Mouse (Mus musculus) liver, embryonic 14.5 days (tissue): ENCODE measurements around the gene Slc25a23. TPM values are rescaled to one million over a fixed set of nuclear protein-coding genes. Genes with fewer than 3 reads are reported as not detected.
A peak's percentile ranks its signal among the peaks of the same experiment; 100 is the strongest.

Experiments used
- ATAC-seq: fragments of 200-750 bp; cut with Nextera tagmentation; 2 replicates; pipeline ENCODE4 v1.8.0; 2017; ENCODE audit warnings: moderate number of reproducible peaks, mild to moderate bottlenecking, moderate library complexity; ENCODE audit not compliant: insufficient read depth
- DNase-seq, 3 experiments: peaks; one replicate each; pipeline ENCODE4 v3.0.0-alpha.2; 2012 to 2013; ENCODE audit warnings: low read depth in 3 of 3, low spot score in 3 of 3
- H3K27ac ChIP-seq: fragments of 300-500 bp; sonication (generic); 2 replicates; pipeline ENCODE4 v1.5.1; 2014; ENCODE audit warnings: moderate library complexity, mild to moderate bottlenecking, control low read depth, inconsistent platforms
- H3K27me3 ChIP-seq: fragments of 300-500 bp; sonication (generic); 2 replicates; pipeline ENCODE4 v1.6.1; 2014; ENCODE audit warnings: mild to moderate bottlenecking, low read length, moderate library complexity; ENCODE audit not compliant: control insufficient read depth, insufficient read depth
- H3K36me3 ChIP-seq: fragments of 300-500 bp; sonication (generic); replicated peaks from 2 replicates; pipeline ENCODE4 v1.6.1; 2014; ENCODE audit warnings: low read depth; ENCODE audit not compliant: control insufficient read depth, insufficient read depth
- H3K4me1 ChIP-seq, 2 experiments: fragments of 200-500 bp in 1 of 2; fragments of 300-500 bp in 1 of 2; sonication (generic) in 1 of 2; replicated peaks; 2 replicates each; pipeline ENCODE4 v1.6.1; 2012 to 2014; ENCODE audit warnings: antibody characterized with exemption in 1 of 2, inconsistent platforms in 1 of 2, low read length in 1 of 2; ENCODE audit not compliant: control insufficient read depth in 2 of 2, insufficient read depth in 2 of 2
- H3K4me2 ChIP-seq: fragments of 300-500 bp; sonication (generic); 2 replicates; pipeline ENCODE4 v1.6.1; 2014; ENCODE audit warnings: low read depth, mild to moderate bottlenecking, control low read depth, moderate library complexity
- H3K4me3 ChIP-seq, 2 experiments: fragments of 200-500 bp in 1 of 2; fragments of 300-500 bp in 1 of 2; sonication (generic) in 1 of 2; 2 replicates each; pipeline ENCODE4 v1.5.1; 2012 to 2014; ENCODE audit warnings: low read depth in 2 of 2, low read length in 2 of 2, mild to moderate bottlenecking in 2 of 2, control low read depth in 1 of 2, inconsistent platforms in 1 of 2, moderate library complexity in 1 of 2; ENCODE audit not compliant: insufficient read depth in 1 of 2
- H3K9ac ChIP-seq: fragments of 300-500 bp; sonication (generic); replicated peaks from 2 replicates; pipeline ENCODE4 v1.6.1; 2014; ENCODE audit warnings: mild to moderate bottlenecking, control low read depth, moderate library complexity
- H3K9me3 ChIP-seq: fragments of 300-500 bp; sonication (generic); 2 replicates; pipeline ENCODE4 v1.6.1; 2016; ENCODE audit warnings: low read length, mixed read lengths; ENCODE audit not compliant: control insufficient read depth
- CTCF ChIP-seq: IDR thresholded peaks from 2 replicates; pipeline ENCODE4 v1.5.1; 2016; ENCODE audit warnings: antibody characterized with exemption, low read depth, control low read depth
- EP300 ChIP-seq: IDR thresholded peaks from 2 replicates; pipeline ENCODE4 v1.6.1; 2016; ENCODE audit warnings: antibody characterized with exemption, low read depth
- WGBS: fragments of 180-500 bp; shearing (Covaris S2); extraction: QIAGEN DNeasy Blood & Tissue Kit; methylation state at CpG from one replicate; pipeline ENCODE4 v1.1.7; 2014; ENCODE audit not compliant: insufficient replicate concordance; 5-methylcytosine and 5-hydroxymethylcytosine counted together
- polyA plus RNA-seq, 2 experiments: library from polyadenylated mRNA; depleted of rRNA in 1 of 2; stranded (reverse) in 1 of 2; unstranded in 1 of 2; fragments of >200 nt; fragmentation: Nextera tagmentation in 1 of 2; extraction: Ambion mirVana in 1 of 2; gene quantifications; 2 replicates each; pipeline versions ENCODE4 v1.2.1 to v1.2.3; 2012 to 2014

The Slc25a23 gene
- polyA plus RNA-seq, 2 experiments: 4.7 to 8.8 TPM

- H3K4me1 ChIP-seq: peaks cover 22 to 26% of the 10 kb centered on the region in 2 experiments
- H3K4me2 ChIP-seq: no peak overlapping the region
These were observed 32.2 kb downstream of the Slc25a23 start for GRCm38 (mm10) chr17:57027471-57027870.

GRCm38 (mm10) chr17:57020960-57021359, 38.7 kb downstream of the Slc25a23 start:
- Histone ChIP-seq H3K36me3 (peaks cover 44% of the 10 kb centered on the region), H3K27me3 (no peaks in the 10 kb centered on the region), H3K4me1 (peaks cover 13 to 23% of the 10 kb centered on the region in 2 experiments), H3K27ac (peak overlapping the region; percentile 80), H3K9ac (no peak overlapping the region), H3K4me3 (no peak overlapping the region), H3K4me2 (no peak overlapping the region), H3K9me3 (no peaks in the 10 kb centered on the region)
- DNase-seq (no peak), ATAC-seq (peak; percentile 40; the same call in 1 of the 2 replicates)
- 30% methylated on average over 5 of the region's 5 CpGs for WGBS
- TF ChIP-seq EP300: no peak

More at GRCm38 (mm10) chr17:57027471-57027870, 32.2 kb downstream of the Slc25a23 start:
- Histone ChIP-seq H3K9me3 (no peaks in the 10 kb centered on the region), H3K9ac (no peak overlapping the region), H3K27ac (no peak overlapping the region), H3K4me3 (no peak overlapping the region), H3K36me3 (peaks cover 65% of the 10 kb centered on the region), H3K27me3 (no peaks in the 10 kb centered on the region)
- ATAC-seq (no peak), DNase-seq (no peak)
- TF ChIP-seq CTCF (no peak), EP300 (peak; percentile 57)
- 59% methylated on average over 4 of the region's 4 CpGs for WGBS

GRCm38 (mm10) chr17:57019693-57020092, 40.0 kb downstream of the Slc25a23 start:
- peak; percentile 82 for ATAC-seq

GRCm38 (mm10) chr17:57012245-57012795, 47.3 kb downstream of the Slc25a23 start:
- TF ChIP-seq CTCF: no peak
- peak overlapping the region; percentile 90 for H3K4me2 ChIP-seq
- H3K4me1 ChIP-seq: peaks cover 17 to 21% of the 10 kb centered on the region in 2 experiments
- 66% methylated on average over 13 of the region's 13 CpGs for WGBS
- H3K27me3 ChIP-seq: no peaks in the 10 kb centered on the region
- no peak for DNase-seq
- peak overlapping the region; percentile 73 to 77 for H3K4me3 ChIP-seq
- no peaks in the 10 kb centered on the region for H3K9me3 ChIP-seq
- H3K9ac ChIP-seq: peak overlapping the region; percentile 81; the same call in 1 of the 2 replicates
- H3K36me3 ChIP-seq: peaks cover 16% of the 10 kb centered on the region
- peak overlapping the region; percentile 84 for H3K27ac ChIP-seq
- ATAC-seq: no peak

More at GRCm38 (mm10) chr17:57019693-57020092, 40.0 kb downstream of the Slc25a23 start:
- Histone ChIP-seq H3K9ac (peak overlapping the region; percentile 43), H3K9me3 (no peaks in the 10 kb centered on the region), H3K4me2 (peak overlapping the region; percentile 23), H3K27me3 (no peaks in the 10 kb centered on the region), H3K36me3 (peaks cover 31% of the 10 kb centered on the region), H3K4me3 (no peak overlapping the region), H3K27ac (peak overlapping the region; percentile 80), H3K4me1 (peaks cover 13 to 23% of the 10 kb centered on the region in 2 experiments)
- 18% methylated on average over 2 of the region's 2 CpGs for WGBS
- TF ChIP-seq EP300: peak; percentile 91
- TF ChIP-seq CTCF: no peak
- DNase-seq: peak in 2 of 3 experiments; percentile 65 to 66

DNA sequence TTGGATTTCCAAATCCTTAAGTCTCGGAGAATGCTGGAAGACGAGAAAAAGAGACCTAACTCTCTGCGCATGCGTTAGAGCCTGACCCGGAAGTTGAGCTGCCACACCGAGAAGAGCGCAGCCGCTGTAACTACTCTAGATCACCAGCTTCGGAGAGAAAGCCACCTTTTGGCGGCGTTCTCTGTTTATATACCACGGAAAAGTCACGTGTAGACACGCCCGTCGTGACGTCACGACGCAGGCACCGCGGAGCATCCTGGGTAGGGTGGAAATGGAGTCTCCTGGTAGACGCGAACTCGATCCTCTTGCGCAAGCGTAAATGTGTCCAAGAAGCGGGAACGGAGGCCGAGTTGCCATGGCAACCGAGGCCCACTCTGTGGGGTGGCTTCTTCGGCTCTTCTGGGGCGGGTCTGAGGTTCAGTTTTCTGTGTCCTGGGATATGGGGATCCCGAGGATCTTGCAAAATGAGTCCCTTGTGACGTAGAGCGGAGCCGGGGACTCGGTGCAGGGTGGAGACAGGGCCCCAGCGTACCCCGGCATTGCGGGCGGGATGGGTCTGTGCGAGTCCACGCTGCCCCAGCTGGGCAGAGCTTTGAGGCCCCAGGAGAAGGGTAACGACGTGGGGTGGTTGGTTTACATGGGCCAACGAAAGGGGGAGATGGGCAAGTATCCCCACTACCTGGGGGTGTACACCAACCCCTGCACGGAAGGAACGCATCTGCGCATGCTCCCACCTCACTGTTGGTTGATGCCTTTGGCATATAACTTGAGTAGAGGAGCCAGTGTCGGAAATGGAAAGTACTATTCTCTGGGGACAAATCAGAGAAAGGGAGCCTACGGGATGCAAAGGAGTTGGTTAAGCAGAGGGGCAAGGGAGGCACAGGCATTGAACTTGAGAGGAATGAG, 48.2 kb downstream of the Slc25a23 start, which contains the start of the genes Gtf2f1 and Gm17949:
Gene Gtf2f1, minus strand, starts transcription at position 53 of the 906 bp plus-strand sequence.
Gene Gm17949, plus strand, starts transcription at position 234 of the 906 bp plus-strand sequence.
- H3K4me1 ChIP-seq: peaks cover 17 to 21% of the 10 kb centered on the region in 2 experiments
- H3K4me3 ChIP-seq: peak within 1 kb of the TSS; percentile 73 to 93
- 2% methylated on average over 51 of the region's 51 CpGs for WGBS

More for the DNA sequence above, 48.2 kb downstream of the Slc25a23 start, which contains the start of the genes Gtf2f1 and Gm17949:
- DNase-seq: peak; percentile 93 to 97 (median 94)
- H3K27ac ChIP-seq: peak within 1 kb of the TSS; percentile 84
- peaks cover 21% of the 10 kb centered on the region for H3K36me3 ChIP-seq
- no peaks in the 10 kb centered on the region for H3K27me3 ChIP-seq
- peak within 1 kb of the TSS; percentile 90 for H3K4me2 ChIP-seq
- peak; percentile 35 for TF ChIP-seq CTCF
- no peak; the same call in 1 of the 2 replicates for TF ChIP-seq EP300
- no peaks in the 10 kb centered on the region for H3K9me3 ChIP-seq
- H3K9ac ChIP-seq: peak within 1 kb of the TSS; percentile 92
- peak; percentile 87 for ATAC-seq
